Mouse (Mus musculus): ENCODE results near the gene T2.
"Not testable (repeated sequence)": the region's sequence is repeated elsewhere in the genome, so short reads cannot be mapped to it uniquely, and the experiment has no call there.

Gene T2

DNA sequence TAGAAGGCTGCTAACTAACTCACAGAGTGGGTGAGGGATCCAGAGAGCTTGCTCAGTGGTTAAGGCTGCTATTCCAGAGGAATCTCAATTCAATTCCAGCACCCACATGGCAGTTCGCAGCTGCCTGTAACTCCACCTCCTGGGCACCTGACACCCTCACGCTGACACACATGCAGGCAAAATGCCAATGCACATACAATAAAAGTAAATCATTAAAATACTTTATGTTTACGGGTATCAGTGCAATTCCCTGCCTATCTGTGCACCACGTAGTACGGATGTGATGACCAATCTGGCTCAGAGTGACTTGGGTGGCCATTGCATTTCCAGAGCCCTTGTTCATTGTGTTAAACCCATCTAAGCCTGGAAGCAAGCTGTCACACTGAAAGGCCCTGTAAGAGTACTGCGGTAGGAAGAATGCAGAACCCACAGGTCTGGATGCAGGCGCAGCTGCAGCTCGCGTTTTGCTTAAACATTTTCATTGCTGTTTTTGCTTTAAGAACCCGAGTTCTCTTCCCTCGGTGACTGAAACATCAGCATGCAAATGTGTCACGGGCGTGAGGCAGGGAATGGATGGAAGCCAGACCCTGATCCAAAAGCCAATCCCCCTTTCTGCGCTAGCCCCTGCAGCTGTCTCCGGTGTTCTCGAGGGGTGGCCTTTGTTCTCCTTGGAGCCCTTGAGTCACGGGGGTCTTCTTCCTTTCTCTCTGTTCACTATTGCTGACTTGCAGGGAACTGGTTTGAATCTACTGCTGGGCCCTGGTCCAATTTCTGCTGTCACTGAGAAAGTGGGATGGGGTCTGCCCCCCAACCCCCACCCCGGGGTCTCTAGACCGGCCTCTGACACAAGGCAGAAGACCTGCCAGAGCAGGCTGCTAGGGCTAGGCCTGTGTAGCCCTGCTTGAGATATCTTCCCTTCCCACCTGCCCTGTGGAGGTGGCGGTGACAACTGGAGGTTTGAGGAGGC is 12.0 kb downstream of the T2 start:
- peak; percentile 59 for DNase-seq (ENCODE audit: low spot score)

GRCm38 (mm10) chr17:8368570-8368969 is 12.8 kb downstream of the T2 start:
- peak; percentile 69 for DNase-seq (ENCODE audit: low spot score)

GRCm38 (mm10) chr17:8369171-8369570 is 13.4 kb downstream of the T2 start:
- no peak for DNase-seq (ENCODE audit: low spot score)

GRCm38 (mm10) chr17:8370634-8371229 is 14.9 kb downstream of the T2 start:
- peak; percentile 78 for DNase-seq (ENCODE audit: low spot score)

GRCm38 (mm10) chr17:8371834-8372233 is 16.0 kb downstream of the T2 start:
- DNase-seq (ENCODE audit: low spot score), result peak; percentile 94

GRCm38 (mm10) chr17:8372286-8373046 is 16.7 kb downstream of the T2 start:
- peak; percentile 92 for DNase-seq (ENCODE audit: low spot score)

- no peak for DNase-seq (ENCODE audit: low spot score)
Measured at GRCm38 (mm10) chr17:8377298-8377697, 21.5 kb downstream of the T2 start.

GRCm38 (mm10) chr17:8385441-8385840 is 29.6 kb downstream of the T2 start:
- DNase-seq (ENCODE audit: low spot score), result no peak

GRCm38 (mm10) chr17:8388463-8388862 is 32.7 kb downstream of the T2 start:
- DNase-seq (ENCODE audit: low spot score), result peak; percentile 80

GRCm38 (mm10) chr17:8388990-8389789 is 33.4 kb downstream of the T2 start:
- no peak for DNase-seq (ENCODE audit: low spot score)

DNA sequence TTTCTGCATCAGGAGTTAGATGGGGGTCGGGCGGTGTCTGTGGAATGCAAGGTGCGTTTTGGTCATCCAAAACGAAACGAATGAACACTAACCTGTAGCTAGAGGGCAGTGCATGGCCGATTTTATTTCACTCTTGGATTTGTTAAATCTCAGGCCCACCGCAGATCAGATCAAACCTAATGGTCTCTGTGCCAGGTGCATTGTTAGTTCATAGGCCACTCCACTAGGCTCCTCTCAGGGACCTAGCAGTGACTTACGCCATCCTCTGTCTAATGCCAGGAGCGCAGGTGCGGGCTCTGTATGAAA is 34.0 kb downstream of the T2 start:
- DNase-seq (ENCODE audit: low spot score), result no peak

GRCm38 (mm10) chr17:8390487-8390886 is 34.7 kb downstream of the T2 start:
- DNase-seq (ENCODE audit: low spot score), result no peak

GRCm38 (mm10) chr17:8396371-8396770 is 40.6 kb downstream of the T2 start:
- peak; percentile 54 for DNase-seq (ENCODE audit: low spot score)

GRCm38 (mm10) chr17:8397946-8398345 is 42.2 kb downstream of the T2 start:
- no peak for DNase-seq (ENCODE audit: low spot score)

DNA sequence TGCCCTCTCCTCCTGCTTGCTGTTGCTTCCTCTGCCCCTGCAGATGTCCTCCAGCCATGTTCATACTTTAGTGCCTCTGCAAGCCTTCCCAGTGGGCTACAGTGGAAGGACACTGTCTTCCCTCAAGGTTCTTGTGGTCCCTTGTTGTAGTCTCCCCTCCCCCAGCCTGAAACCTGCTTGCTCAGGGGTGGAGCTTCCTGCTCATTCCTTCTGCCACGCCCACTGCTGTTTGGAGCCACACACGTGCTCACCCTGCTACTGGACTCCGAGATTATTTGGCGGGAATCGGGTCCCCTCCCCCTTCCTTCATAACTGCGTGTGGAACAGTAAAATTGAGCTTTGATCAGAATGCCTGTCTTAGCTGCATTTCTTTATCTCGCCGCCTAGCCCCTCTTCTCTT is 48.1 kb downstream of the T2 start:
- not testable (repeated sequence) for DNase-seq (ENCODE audit: low spot score)

GRCm38 (mm10) chr17:8406285-8406684 is 50.5 kb downstream of the T2 start:
- peak; percentile 39 for DNase-seq (ENCODE audit: low spot score)

DNA sequence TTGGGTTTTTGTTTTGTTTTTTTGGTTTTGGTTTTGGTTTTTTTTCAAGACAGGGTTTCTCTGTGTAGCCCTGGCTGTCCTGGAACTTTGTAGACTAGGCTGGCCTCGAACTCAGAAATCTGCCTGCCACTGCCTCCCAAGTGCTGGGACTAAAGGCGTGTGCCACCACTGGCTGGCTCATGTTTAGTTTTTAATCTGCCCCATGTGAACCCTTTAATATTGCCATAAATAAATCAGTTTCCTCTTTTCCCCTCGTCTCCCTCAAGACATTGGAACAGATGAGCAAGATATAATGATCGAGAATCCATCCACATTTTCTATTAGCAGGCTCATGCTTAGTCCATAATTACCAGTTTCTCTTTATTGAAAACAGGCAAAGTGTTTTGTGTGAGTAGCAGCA is 52.2 kb downstream of the T2 start:
- not testable (repeated sequence) for DNase-seq (ENCODE audit: low spot score)

- DNase-seq (ENCODE audit: low spot score), result peak; percentile 63
Measured at GRCm38 (mm10) chr17:8408589-8409295, 53.0 kb downstream of the T2 start.

DNA sequence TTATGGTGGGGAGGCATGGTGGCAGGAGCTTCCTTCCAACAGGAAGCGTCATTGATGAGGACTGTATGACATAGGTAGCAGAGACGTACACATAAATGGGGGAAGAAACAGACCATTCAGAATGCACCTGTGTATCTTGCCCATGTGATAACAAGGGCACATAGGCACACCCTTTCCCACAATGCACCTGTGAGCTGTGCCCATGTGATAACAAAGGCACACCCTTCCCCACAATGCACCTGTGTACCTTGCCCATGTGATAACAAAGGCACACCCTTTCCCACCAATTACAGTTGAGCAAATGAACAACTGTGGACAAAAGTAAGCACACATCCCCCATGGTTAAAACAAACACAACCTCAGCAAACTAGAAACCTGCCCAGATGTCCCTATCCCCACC is 54.5 kb downstream of the T2 start:
- DNase-seq (ENCODE audit: low spot score), result no peak

- no peak for DNase-seq (ENCODE audit: low spot score)
Measured at GRCm38 (mm10) chr17:8413656-8414055, 57.9 kb downstream of the T2 start.

- DNase-seq (ENCODE audit: low spot score), result no peak
Measured at GRCm38 (mm10) chr17:8415533-8415932, 59.7 kb downstream of the T2 start.

Measured in embryo, embryonic 10.5 days (tissue).